Mouse (Mus musculus) retina, postnatal 1 day (tissue): ENCODE results near the gene Vmn1r113.
"Not testable (repeated sequence)": the region's sequence is repeated elsewhere in the genome, so short reads cannot be mapped to it uniquely, and the experiment has no call there.

Experiments used
- DNase-seq: peaks from one replicate; pipeline ENCODE4 v3.0.0-alpha.2; 2012

The Vmn1r113 gene

GRCm38 (mm10) chr7:20786985-20787384 is at the start of gene Vmn1r113:
Gene Vmn1r113, plus strand, starts transcription at chr7:20787285.
- not testable (repeated sequence) for DNase-seq

DNA sequence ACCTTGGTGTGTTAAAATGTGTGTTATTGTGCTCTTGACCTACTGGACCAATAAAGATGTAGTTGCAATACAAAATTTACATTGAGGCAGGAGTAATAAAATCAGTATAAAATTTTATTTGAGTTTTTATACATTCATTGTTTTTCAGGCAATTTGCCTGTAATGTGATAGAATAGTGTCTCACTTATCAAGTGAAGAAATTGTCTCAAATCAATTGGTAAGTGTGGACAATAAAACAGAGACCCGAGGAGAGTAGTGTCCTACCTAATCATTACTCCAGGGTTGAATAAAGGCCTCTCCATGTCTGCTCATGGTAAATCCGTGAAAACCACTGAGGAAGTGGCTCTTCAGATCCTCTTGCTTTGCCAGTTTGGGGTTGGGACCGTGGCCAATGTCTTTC is 16.2 kb upstream of the Vmn1r113 start, which contains the start of gene Vmn1r112:
Gene Vmn1r112 (plus strand): TSS at position 301 of the 400 bp plus-strand sequence.
- not testable (repeated sequence) for DNase-seq

- DNase-seq: not testable (repeated sequence)
These were observed 25.0 kb downstream of the Vmn1r113 start, which contains the start of gene Vmn1r114 for GRCm38 (mm10) chr7:20812086-20812485. Gene Vmn1r114, minus strand, starts transcription at chr7:20812186.
